Mouse (Mus musculus): ENCODE measurements around the gene Mbtps2.
A peak's percentile ranks its signal among the peaks of the same experiment; 100 is the strongest.

Mbtps2 gene

DNA sequence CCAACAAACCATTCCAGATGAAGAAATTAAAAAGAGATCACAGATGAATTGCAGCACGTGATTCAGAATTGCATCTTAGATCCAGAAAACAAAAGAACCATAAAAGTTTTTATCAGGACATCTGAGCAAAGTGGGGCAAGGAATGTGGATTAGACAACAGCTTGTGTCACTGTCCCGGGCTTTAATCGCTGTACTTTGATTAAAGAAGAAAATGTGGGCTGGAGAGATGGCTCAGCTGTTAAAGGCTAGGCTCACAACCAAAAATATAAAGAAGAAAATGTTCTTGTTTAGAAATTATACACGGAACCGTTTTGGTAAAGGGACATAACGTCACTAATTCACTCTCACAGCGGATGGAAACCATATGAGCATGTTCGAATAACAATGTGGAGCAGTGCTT is 98.5 kb downstream of the Mbtps2 start:
- no peak for DNase-seq

DNA sequence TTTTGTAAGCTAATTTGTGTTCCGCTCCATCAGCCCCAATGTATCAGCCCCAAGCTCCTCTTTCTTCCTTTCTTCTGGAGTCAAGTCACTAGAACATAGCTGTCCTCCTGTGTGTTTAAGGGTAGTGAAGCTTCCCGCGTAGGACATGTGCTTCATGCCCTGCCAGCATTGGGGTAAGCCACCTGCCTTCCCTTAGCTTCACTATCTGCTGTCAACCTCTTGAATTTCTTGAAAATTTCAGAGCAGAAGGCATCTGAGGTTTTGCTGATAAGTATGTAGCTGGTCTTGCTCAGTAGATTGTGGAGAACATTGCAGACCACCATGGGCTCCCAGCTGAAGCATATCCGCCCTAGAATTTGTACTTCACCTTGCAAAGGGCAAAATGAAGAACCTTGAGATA is 105.4 kb downstream of the Mbtps2 start:
- DNase-seq: no peak

DNA sequence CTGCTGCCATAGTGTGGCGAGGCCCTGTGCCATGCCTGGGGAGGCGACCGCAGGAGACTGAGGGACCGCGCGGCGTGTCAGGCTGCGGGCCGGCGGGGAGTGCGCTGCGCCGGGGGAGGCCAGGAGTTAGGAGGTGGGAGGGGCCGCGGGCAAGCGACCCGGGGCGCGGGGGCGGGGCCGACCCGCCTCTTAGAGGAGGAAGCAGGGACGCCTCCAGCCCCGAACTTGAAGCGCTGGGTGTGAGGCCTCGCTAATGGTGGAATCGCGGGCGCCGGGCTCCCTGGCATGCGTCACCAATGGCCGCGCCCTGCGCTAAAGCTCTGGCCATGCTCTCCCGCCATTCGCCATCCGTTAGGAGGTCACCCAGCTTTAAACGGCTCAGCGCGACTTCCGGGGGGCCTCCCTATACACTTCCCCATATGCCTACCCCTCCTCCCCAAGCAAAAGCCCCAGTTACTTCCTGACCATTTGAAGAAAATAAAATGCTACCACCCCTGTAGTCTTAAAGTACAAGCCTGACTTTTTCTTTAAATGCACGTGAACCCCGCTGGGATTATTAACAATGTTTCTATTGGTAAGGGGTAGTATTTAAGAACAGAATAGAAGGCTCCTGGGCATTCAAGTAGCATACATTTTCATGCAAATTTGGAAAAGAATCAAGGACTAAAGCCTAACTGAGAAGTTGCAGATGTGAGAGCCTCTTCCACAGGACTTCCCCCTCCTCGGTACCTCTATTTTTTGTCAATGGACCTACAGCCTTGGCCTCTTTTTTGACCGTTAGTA is 106.4 kb downstream of the Mbtps2 start, which contains the start of gene Sms:
Sms (minus strand) TSS at position 344 of the 783 bp plus-strand sequence.
- DNase-seq: peak; percentile 48 to 59

DNA sequence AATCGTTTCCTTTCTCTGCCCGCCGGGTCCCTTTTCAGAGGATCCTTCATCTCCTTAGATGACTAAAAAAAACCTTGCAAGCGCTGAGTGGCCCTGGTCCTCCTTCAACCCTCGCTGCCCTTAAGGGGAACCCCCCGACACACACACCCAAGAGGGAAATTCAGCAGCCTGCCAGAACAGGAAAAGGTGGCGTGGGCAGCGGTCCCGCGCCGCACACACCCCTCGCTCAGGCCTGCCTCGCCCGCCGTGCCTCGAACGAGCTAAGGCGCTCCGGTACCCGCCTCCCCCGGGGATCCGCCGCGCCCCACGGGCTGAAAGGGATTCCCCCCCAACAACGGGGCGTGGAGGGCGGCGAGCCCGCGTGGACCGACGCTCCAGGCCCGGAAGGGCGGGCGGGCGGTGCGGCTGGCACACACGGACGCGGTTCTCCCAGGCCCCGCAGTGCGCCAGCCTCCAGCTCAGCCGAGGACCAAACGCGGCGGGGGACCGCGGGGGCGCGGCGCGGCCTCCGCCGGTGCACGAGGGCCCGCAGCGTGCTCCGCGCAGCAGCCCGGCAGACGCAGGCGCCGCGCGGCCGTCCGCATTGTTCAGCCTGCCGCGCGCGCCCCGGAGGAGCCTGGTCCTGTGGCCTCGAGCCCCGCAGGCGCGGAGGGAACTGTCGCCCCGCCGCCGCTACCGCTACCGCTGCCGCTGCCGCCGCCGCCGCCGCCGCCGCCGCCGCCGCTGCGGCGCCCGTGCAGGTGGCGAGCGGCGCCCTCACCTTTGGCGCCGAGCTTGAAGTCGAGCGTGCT is 107.2 kb downstream of the Mbtps2 start:
- DNase-seq: peak; percentile 51 to 59

GRCm38 (mm10) chrX:157490769-157491144 is 107.8 kb downstream of the Mbtps2 start:
- DNase-seq: peak; percentile 9 to 15

GRCm38 (mm10) chrX:157489871-157490721 is 108.4 kb downstream of the Mbtps2 start:
- no peak for DNase-seq

DNA sequence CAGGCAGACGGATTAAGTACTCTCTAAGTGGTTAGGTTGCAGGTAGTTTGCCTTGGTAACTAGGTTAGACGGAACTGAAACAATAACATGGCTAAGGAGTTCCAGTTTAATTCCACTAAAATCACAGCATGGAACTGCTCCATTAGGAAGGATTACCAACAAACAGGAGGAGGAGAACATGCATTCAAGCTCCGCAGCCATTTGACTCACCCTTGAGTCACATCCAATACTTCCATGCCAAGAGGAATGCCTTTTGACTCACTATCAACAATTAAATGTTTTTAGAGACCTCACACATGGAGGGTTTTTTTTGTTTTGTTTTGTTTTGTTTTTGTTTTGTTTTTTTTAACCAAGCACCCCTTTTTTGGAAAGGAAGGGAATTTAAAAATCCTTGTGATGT is 109.7 kb downstream of the Mbtps2 start:
- no peak for DNase-seq

- peak; percentile 21 to 42 for DNase-seq
These were observed 111.8 kb downstream of the Mbtps2 start for GRCm38 (mm10) chrX:157486765-157487164.

All from cerebellum, postnatal 36 days (tissue).